Mouse (Mus musculus): ENCODE measurements at regions not wholly inside any gene's neighbourhood (a gene's known extent, or its start where the extent isn't known, plus 50 kb on each side); places are given as distances from the start of the nearest gene placed in this dataset.

- no peak for DNase-seq (ENCODE audit: low read depth, low spot score)
- no peak for TF ChIP-seq CTCF (IDR thresholded peaks at IDR 0.05)
- no peak for ATAC-seq
- ChIA-PET CTCF (interaction anchor here (1.2 kb wide), 1 partner anchor 13 kb away, joined by 4 read pairs; no protein-coding TSS in a partner anchor), POLR2A (no interaction called here)
- no peaks in the 10 kb centered on the region for H3K27me3 ChIP-seq
- in situ Hi-C loops (cut with MboI; ENCODE audit: low pct_unique_long_range_greater_than_20kb): no loop called here
Observed at GRCm38 (mm10) chr17:79282771-79283170, 72.1 kb downstream of the Cdc42ep3 start.

GRCm38 (mm10) chr17:79273551-79273950 lies 81.3 kb downstream of the Cdc42ep3 start:
- no peak for DNase-seq (ENCODE audit: low read depth, low spot score)
- H3K27me3 ChIP-seq: no peaks in the 10 kb centered on the region
- ChIA-PET CTCF (interaction anchor here (2.8 kb wide), 1 partner anchor 12 kb away, joined by 6 read pairs; no protein-coding TSS in a partner anchor), POLR2A (no interaction called here)
- TF ChIP-seq CTCF (IDR thresholded peaks at IDR 0.05): no peak
- ATAC-seq: no peak
- in situ Hi-C loops (cut with MboI; ENCODE audit: low pct_unique_long_range_greater_than_20kb): no loop called here

- no peaks in the 10 kb centered on the region for H3K27me3 ChIP-seq
- DNase-seq (ENCODE audit: low read depth, low spot score): no peak
- ATAC-seq: no peak
- in situ Hi-C loops (cut with MboI; ENCODE audit: low pct_unique_long_range_greater_than_20kb): no loop called here
- ChIA-PET POLR2A (no interaction called here), CTCF (no interaction called here)
- no peak for TF ChIP-seq CTCF (IDR thresholded peaks at IDR 0.05)
Observed at GRCm38 (mm10) chr17:79259691-79260090, 95.2 kb downstream of the Cdc42ep3 start.

- in situ Hi-C loops (cut with MboI; ENCODE audit: low pct_unique_long_range_greater_than_20kb): no loop called here
- no peak for DNase-seq (ENCODE audit: low read depth, low spot score)
- H3K27me3 ChIP-seq: no peaks in the 10 kb centered on the region
- no peak for TF ChIP-seq CTCF (IDR thresholded peaks at IDR 0.05)
- ChIA-PET CTCF (no interaction called here), POLR2A (no interaction called here)
- ATAC-seq: no peak
Observed at GRCm38 (mm10) chr17:79246962-79247902, 107.7 kb downstream of the Cdc42ep3 start.

GRCm38 (mm10) chr17:79244121-79244520 lies 110.8 kb downstream of the Cdc42ep3 start:
- no peak for TF ChIP-seq CTCF (IDR thresholded peaks at IDR 0.05)
- ChIA-PET POLR2A (no interaction called here), CTCF (interaction anchor here (1.4 kb wide), 1 partner anchor 12 kb away, joined by 3 read pairs; no protein-coding TSS in a partner anchor)
- no peak for DNase-seq (ENCODE audit: low read depth, low spot score)
- in situ Hi-C loops (cut with MboI; ENCODE audit: low pct_unique_long_range_greater_than_20kb): no loop called here
- no peaks in the 10 kb centered on the region for H3K27me3 ChIP-seq
- ATAC-seq: no peak

- DNase-seq (ENCODE audit: low read depth, low spot score) (no peak), ATAC-seq (no peak)
- TF ChIP-seq CTCF (IDR thresholded peaks at IDR 0.05): no peak
- in situ Hi-C loops (cut with MboI; ENCODE audit: low pct_unique_long_range_greater_than_20kb): no loop called here
- no peaks in the 10 kb centered on the region for H3K27me3 ChIP-seq
- POLR2A ChIA-PET: interaction anchor here (0.6 kb wide), 1 partner anchor 80 kb away, joined by 3 read pairs; no protein-coding TSS in a partner anchor
- CTCF ChIA-PET: no interaction called here
Observed at GRCm38 (mm10) chr17:79243426-79243825, 111.5 kb downstream of the Cdc42ep3 start.

GRCm38 (mm10) chr17:79241489-79241888 lies 113.4 kb downstream of the Cdc42ep3 start:
- ChIA-PET CTCF (no interaction called here), POLR2A (no interaction called here)
- in situ Hi-C loops (cut with MboI; ENCODE audit: low pct_unique_long_range_greater_than_20kb): no loop called here
- DNase-seq (ENCODE audit: low read depth, low spot score): no peak
- no peak for ATAC-seq
- no peaks in the 10 kb centered on the region for H3K27me3 ChIP-seq
- TF ChIP-seq CTCF (IDR thresholded peaks at IDR 0.05): no peak

- in situ Hi-C loops (cut with MboI; ENCODE audit: low pct_unique_long_range_greater_than_20kb): no loop called here
- no peaks in the 10 kb centered on the region for H3K27me3 ChIP-seq
- ChIA-PET CTCF (no interaction called here), POLR2A (no interaction called here)
- ATAC-seq (no peak), DNase-seq (ENCODE audit: low read depth, low spot score) (no peak)
- no peak for TF ChIP-seq CTCF (IDR thresholded peaks at IDR 0.05)
Observed at GRCm38 (mm10) chr17:79236244-79236781, 118.6 kb downstream of the Cdc42ep3 start.

GRCm38 (mm10) chr17:79230653-79231489 lies 124.0 kb downstream of the Cdc42ep3 start:
- TF ChIP-seq CTCF (IDR thresholded peaks at IDR 0.05): no peak
- no peaks in the 10 kb centered on the region for H3K27me3 ChIP-seq
- POLR2A ChIA-PET: no interaction called here
- CTCF ChIA-PET: interaction anchor here (1.7 kb wide), 1 partner anchor 18 kb away, joined by 4 read pairs; no protein-coding TSS in a partner anchor
- in situ Hi-C loops (cut with MboI; ENCODE audit: low pct_unique_long_range_greater_than_20kb): no loop called here
- no peak for ATAC-seq
- DNase-seq (ENCODE audit: low read depth, low spot score): no peak

- TF ChIP-seq CTCF (IDR thresholded peaks at IDR 0.05): peak; percentile 42
- H3K27me3 ChIP-seq: no peaks in the 10 kb centered on the region
- DNase-seq (ENCODE audit: low read depth, low spot score): no peak
- CTCF ChIA-PET: interaction anchor here (1.4 kb wide), 1 partner anchor 22 kb away, joined by 3 read pairs; no protein-coding TSS in a partner anchor
- no peak for ATAC-seq
- in situ Hi-C loops (cut with MboI; ENCODE audit: low pct_unique_long_range_greater_than_20kb): no loop called here
- POLR2A ChIA-PET: no interaction called here
Observed at GRCm38 (mm10) chr17:79206563-79206962, 148.3 kb downstream of the Cdc42ep3 start.

Measured in Patski (cell line).